Mouse (Mus musculus) liver, adult 2 months (tissue): Measurements from ENCODE around the gene Scn8a. TPM values are rescaled to one million over a fixed set of nuclear protein-coding genes. Genes with fewer than 3 reads are reported as not detected.

Source experiments
- DNase-seq: peaks from one replicate; pipeline ENCODE4 v3.0.0-alpha.2; 2011; ENCODE audit warnings: low read depth, low spot score; ENCODE audit errors: extremely low read depth
- H3K27ac ChIP-seq: fragments of 200-500 bp; replicated peaks from 2 replicates; pipeline ENCODE4 v1.5.1; 2012; ENCODE audit warnings: low read depth, mild to moderate bottlenecking, control low read depth, inconsistent platforms, low read length; ENCODE audit not compliant: insufficient read depth
- H3K27me3 ChIP-seq: fragments of 200-500 bp; 2 replicates; pipeline ENCODE4 v1.6.1; 2012; ENCODE audit warnings: mild to moderate bottlenecking, moderate library complexity, low read length, inconsistent platforms; ENCODE audit not compliant: control insufficient read depth, insufficient read depth
- H3K36me3 ChIP-seq: fragments of 200-500 bp; 2 replicates; pipeline ENCODE4 v1.6.1; 2012; ENCODE audit warnings: low read length, inconsistent platforms; ENCODE audit not compliant: control insufficient read depth, insufficient read depth
- H3K4me1 ChIP-seq: fragments of 200-500 bp; 2 replicates; pipeline ENCODE4 v1.6.1; 2011; ENCODE audit warnings: low read length; ENCODE audit not compliant: control insufficient read depth, insufficient read depth
- H3K4me3 ChIP-seq: fragments of 200-500 bp; 2 replicates; pipeline ENCODE4 v1.5.1; 2011; ENCODE audit warnings: low read depth, mild to moderate bottlenecking, control low read depth, low read length, moderate library complexity; ENCODE audit not compliant: insufficient read depth
- H3K79me2 ChIP-seq: fragments of 200-500 bp; 2 replicates; pipeline ENCODE4 v1.6.1; 2012; ENCODE audit warnings: inconsistent platforms, mild to moderate bottlenecking, low read length, moderate library complexity; ENCODE audit not compliant: control insufficient read depth, insufficient read depth
- H3K9ac ChIP-seq: fragments of 200-500 bp; 2 replicates; pipeline ENCODE4 v1.6.1; 2012; ENCODE audit warnings: low read depth, mild to moderate bottlenecking, control low read depth, inconsistent platforms, low read length
- CTCF ChIP-seq: fragments of 200-500 bp; IDR thresholded peaks from 2 replicates; pipeline ENCODE4 v1.5.1; 2011; ENCODE audit warnings: low read depth, low read length, control low read depth
- POLR2A ChIP-seq: fragments of 200-500 bp; IDR thresholded peaks from 2 replicates; pipeline ENCODE4 v1.6.1; 2011; ENCODE audit warnings: low read length, control low read depth; ENCODE audit not compliant: insufficient read depth; ENCODE audit errors: extremely low read depth
- WGBS: fragments of 180-500 bp; shearing (Covaris S2); methylation state at CpG from one replicate; pipeline ENCODE4 v1.1.7; 2018; 5-methylcytosine and 5-hydroxymethylcytosine counted together
- polyA plus RNA-seq: library from polyadenylated mRNA; depleted of rRNA; stranded (reverse); fragments of >200 nt; gene quantifications from 2 replicates; pipeline ENCODE4 v1.2.3, GENCODE M21; 2012
- total RNA-seq: library from RNA; depleted of rRNA; stranded (reverse); fragments of >200 nt; gene quantifications from 2 replicates; pipeline ENCODE4 v1.2.3, GENCODE M21; 2014

Scn8a gene
- total and polyA plus RNA-seq, 2 experiments: 0.07 to 1.4 TPM

DNA sequence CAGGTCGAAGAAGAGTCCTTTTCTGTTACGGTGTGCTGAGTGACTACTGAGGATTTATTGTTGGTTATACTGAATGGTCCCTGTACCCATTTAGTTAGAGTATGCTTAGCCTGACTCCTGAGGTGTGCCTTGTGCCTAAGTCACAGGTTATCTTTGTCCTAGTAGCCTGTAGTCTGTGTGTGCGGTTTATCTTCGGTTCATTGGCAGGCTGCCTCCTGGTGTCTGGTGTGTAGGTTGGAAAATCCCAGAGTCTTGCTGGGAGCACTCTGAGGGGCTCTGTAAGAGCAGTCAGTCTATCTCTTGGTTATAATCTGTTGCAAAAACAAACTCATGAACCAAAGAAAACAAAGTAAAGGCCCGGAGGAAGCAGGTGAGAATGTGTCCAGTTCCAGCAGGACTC, 11.7 kb downstream of the Scn8a start:
- Histone ChIP-seq H3K79me2 (no peaks in the 10 kb centered on the region), H3K4me3 (no peak overlapping the region), H3K36me3 (no peaks in the 10 kb centered on the region), H3K4me1 (no peaks in the 10 kb centered on the region), H3K27ac (no peak overlapping the region), H3K9ac (no peak overlapping the region), H3K27me3 (peaks cover 5% of the 10 kb centered on the region; the same call in 1 of the 2 replicates)
- no peak for DNase-seq
- WGBS: 66% methylated on average over 5 of the region's 5 CpGs
- TF ChIP-seq CTCF (no peak), POLR2A (no peak)

DNA sequence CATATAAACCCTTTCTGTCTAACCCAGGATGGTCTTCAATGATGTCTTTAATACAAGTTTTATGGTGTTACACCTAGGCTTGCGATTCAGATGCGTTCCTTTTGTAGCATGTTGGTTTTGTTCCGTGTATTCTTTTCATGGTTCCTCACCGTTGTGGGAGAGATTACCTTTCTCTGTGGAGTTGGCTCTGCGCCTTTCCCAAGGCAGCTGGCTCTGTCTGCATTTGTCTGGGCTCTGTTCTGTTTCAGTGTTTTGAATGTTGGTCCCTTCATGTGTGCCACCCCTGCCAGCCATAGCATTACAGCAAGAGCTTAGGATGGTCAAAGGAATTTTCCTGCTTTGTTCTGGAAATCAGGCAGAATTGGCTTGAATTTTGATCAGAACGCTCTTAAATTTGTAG, 14.8 kb downstream of the Scn8a start:
- TF ChIP-seq CTCF: no peak
- TF ChIP-seq POLR2A: no peak
- DNase-seq: no peak
- no peaks in the 10 kb centered on the region for H3K36me3 ChIP-seq
- H3K4me3 ChIP-seq: no peak overlapping the region
- H3K9ac ChIP-seq: no peak overlapping the region
- peaks cover 3% of the 10 kb centered on the region; the same call in 1 of the 2 replicates for H3K27me3 ChIP-seq
- no peak overlapping the region for H3K27ac ChIP-seq
- no peaks in the 10 kb centered on the region for H3K79me2 ChIP-seq
- WGBS: 94% methylated on average over 6 of the region's 6 CpGs
- no peaks in the 10 kb centered on the region for H3K4me1 ChIP-seq

DNA sequence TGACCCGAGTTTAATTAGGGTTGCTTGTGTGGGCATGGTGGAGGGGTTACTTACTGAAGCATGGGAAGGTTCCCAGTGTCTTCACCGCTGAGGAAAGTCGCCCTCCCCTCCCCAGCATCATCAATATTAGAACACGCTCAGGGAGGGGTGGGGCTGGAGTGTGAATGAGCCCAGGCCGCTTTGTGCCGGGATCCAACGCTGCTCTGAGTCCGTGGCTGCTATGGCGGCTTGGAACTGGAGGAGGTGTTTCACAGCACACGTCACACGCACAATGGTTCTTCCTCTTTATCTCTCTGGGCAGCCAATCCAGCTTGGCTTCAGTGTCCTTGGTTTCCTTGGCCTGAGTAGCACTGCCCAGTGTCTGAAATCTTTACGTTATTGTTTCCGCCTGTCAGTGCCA, 22.3 kb downstream of the Scn8a start:
- Histone ChIP-seq H3K9ac (no peak overlapping the region), H3K27me3 (no peaks in the 10 kb centered on the region), H3K36me3 (no peaks in the 10 kb centered on the region), H3K27ac (no peak overlapping the region), H3K4me1 (no peaks in the 10 kb centered on the region), H3K4me3 (no peak overlapping the region), H3K79me2 (no peaks in the 10 kb centered on the region)
- no peak for DNase-seq
- WGBS: 69% methylated on average over 13 of the region's 13 CpGs
- TF ChIP-seq CTCF (no peak), POLR2A (no peak)

DNA sequence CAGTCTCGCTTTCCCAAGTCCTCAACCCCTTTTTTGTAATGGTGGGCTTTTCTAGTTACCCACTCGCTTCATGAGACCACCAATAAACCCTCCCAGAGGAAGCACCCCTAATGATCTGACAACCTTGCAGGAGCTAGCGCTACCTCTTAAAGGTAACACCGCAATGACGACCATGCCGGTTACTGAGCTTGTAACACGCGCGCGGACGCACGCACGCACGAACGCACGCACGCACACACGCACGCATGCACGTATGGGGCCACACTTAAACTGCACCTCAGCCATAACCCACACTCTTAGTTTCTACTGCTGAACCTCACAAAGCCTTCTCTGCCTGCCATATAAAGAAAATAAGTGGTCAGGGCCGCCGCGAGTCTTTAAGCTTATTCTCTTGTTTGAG, 26.8 kb downstream of the Scn8a start:
- Histone ChIP-seq H3K27ac (no peak overlapping the region), H3K4me1 (no peaks in the 10 kb centered on the region), H3K27me3 (no peaks in the 10 kb centered on the region), H3K9ac (no peak overlapping the region), H3K36me3 (no peaks in the 10 kb centered on the region), H3K4me3 (no peak overlapping the region), H3K79me2 (no peaks in the 10 kb centered on the region)
- 97% methylated on average over 23 of the region's 23 CpGs for WGBS
- DNase-seq: no peak
- TF ChIP-seq CTCF (no peak), POLR2A (no peak)

DNA sequence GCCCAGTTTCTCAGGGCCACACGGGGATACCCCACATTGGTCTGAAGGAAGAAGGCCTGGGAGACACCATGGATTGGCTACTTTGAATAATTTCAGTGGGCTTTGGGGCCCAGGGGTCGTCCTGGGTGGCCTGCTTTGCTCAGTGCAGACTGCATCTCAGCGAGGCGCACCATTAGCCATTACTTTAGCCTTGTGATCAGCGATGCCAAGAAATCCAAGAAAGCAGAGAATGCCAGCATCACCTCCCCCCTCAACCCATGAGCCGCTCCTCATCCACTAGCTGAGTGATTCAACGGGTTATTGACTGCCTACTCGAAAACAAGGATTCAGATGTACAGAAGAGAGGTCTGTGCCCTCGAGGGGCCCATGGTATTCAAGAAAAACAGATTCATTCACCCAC, 34.2 kb downstream of the Scn8a start:
- Histone ChIP-seq H3K27ac (no peak overlapping the region), H3K36me3 (no peaks in the 10 kb centered on the region), H3K4me3 (no peak overlapping the region), H3K4me1 (no peaks in the 10 kb centered on the region), H3K27me3 (no peaks in the 10 kb centered on the region), H3K79me2 (no peaks in the 10 kb centered on the region), H3K9ac (no peak overlapping the region)
- TF ChIP-seq POLR2A: no peak
- no peak for TF ChIP-seq CTCF
- DNase-seq: no peak
- whole genome bisulfite sequencing: 82% methylated on average over 9 of the region's 9 CpGs

DNA sequence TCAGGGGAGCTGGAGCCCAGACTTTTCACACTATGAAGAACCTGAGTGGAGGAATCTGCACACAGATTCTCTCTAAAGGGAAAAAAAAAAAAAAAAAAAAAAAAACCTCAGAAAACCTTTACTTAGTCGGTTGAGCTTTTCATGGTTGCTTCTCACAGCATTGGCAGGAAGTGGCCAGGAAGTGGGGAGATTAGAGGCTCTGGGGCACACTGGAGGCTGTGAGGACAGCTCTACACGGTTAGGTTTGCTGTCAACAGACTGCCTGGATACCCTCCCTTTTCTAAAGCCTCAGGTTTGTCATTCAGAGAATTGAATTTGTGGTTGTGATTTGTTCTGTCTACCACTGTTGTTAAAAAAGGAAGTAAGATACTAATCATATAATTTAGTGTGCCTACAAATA, 35.3 kb downstream of the Scn8a start:
- TF ChIP-seq CTCF (no peak), POLR2A (no peak)
- Histone ChIP-seq H3K4me1 (no peaks in the 10 kb centered on the region), H3K4me3 (no peak overlapping the region), H3K79me2 (no peaks in the 10 kb centered on the region), H3K27ac (no peak overlapping the region), H3K36me3 (no peaks in the 10 kb centered on the region), H3K27me3 (no peaks in the 10 kb centered on the region), H3K9ac (no peak overlapping the region)
- 23% methylated on average over 2 of the region's 2 CpGs for WGBS
- peak; percentile 8 for DNase-seq
